Mouse (Mus musculus): Measurements from ENCODE around the gene Dtd2.
A peak's percentile ranks its signal among the peaks of the same experiment; 100 is the strongest.

The Dtd2 gene

GRCm38 (mm10) chr12:52005877-52006632, at the start of gene Dtd2:
Dtd2 (minus strand) TSS chr12:52006501.
- DNase-seq, result peak; percentile 87 to 90

- no peak for DNase-seq
Measured at GRCm38 (mm10) chr12:52049324-52049723, 43.0 kb upstream of the Dtd2 start.

GRCm38 (mm10) chr12:52046371-52046770, 40.1 kb upstream of the Dtd2 start:
- no peak for DNase-seq

DNA sequence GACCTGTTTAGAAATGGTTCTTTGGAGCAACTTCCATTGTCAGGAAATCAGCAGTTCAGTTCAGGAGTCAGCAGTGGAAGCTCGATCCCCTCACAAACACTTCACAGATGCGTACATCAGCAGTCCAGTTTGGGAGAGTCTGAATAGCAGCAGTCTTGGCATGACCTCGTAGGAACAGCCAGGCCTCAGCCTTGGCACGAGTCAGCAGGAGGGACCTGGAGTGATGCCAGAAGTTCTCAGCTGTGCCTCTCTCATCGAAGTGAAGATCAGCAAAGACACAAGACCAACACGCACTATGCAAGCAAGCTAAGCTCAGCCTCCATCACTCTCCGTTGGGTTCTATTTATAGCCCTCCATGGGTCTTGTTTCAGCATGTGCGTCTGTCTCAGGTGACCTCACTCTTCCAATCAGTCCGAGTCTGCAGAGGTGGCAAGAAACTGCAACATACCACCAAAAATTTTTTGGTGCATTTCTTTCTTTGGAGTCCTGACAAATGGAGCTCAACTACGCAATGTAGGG, 36.6 kb upstream of the Dtd2 start:
- no peak for DNase-seq

DNA sequence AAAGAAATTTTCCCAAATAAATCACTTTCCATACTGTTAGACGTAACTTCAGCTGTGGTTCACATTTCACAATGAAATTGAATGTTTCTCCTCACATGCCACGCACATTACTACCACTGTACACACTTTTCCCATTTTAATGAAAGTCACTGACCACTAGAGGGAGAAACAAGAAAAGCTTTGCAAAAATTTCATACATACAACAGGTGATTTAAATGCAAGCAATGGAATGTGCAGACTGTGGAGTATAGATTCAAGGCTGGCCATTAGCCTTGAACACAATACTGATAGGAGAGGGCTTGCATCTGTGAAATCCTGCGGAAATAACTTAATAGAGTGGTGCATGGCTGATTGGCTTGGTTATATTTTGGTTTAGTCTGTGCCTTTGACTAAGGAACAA, 32.1 kb upstream of the Dtd2 start:
- no peak for DNase-seq

DNA sequence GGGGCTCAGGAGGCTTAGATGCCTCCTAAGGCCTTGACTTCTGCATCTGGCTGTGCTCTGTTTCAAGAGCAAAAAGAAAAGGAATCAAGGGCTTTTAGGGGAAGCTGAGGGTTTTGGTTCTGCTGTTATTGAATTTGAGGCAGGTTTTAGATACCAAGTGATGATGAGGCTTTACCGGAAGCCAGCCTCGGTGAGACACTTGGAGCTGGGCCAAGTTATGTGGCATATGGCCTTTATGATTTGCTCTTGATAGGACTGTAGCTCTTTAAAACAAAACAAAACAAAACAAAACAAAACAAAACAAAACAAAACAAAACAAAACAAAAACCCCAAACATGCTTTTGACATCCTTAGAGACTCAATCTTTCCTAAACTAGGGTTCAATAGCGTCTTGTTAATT, 28.7 kb upstream of the Dtd2 start:
- DNase-seq, result no peak

DNA sequence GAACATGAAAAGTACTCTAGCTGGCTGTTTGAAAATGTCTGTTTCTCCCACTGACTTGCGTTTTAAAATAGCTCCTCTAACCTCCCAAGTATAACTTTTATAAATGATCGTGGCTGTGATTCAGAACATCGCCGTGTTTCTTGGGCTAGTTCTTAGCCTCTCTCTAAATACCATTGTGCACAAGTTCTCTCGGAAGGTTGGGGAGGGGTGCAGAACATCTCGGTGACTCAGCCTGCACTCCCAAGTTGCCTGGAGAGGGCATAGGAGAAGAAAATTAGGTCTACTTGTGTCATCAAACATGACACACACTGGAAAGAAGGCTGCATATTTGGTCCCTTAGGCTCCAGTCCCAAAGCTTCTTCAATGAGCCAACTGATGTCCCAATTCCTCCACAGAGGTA, 26.0 kb upstream of the Dtd2 start:
- DNase-seq, result no peak

GRCm38 (mm10) chr12:52027963-52028362, 21.7 kb upstream of the Dtd2 start, which contains the start of gene Gpr33:
Gpr33 (minus strand) TSS chr12:52028063.
- no peak for DNase-seq

- DNase-seq, result no peak
Measured at GRCm38 (mm10) chr12:52014494-52015029, 8.3 kb upstream of the Dtd2 start.

GRCm38 (mm10) chr12:52014044-52014443, 7.7 kb upstream of the Dtd2 start:
- DNase-seq, result peak; percentile 11 to 19

DNA sequence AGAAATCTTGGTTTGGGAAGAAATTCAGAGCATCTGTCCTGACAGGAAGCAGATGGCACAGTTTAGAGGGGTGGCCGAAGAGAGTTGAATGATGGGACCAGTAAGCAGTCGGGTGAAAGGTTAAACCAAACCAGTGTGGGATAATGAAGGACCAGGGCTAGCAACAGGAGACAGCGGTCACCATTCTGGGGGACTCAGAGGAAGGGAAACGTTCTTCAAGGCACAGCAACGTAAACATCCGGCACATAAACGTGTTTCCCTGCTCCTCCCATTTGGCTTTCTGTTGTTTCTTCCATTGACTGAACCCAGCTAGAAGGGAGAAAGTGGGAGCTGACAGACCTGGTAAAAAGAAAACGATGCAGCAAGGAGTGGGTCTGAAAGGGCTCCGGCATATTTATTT, 7.0 kb upstream of the Dtd2 start:
- DNase-seq, result no peak

DNA sequence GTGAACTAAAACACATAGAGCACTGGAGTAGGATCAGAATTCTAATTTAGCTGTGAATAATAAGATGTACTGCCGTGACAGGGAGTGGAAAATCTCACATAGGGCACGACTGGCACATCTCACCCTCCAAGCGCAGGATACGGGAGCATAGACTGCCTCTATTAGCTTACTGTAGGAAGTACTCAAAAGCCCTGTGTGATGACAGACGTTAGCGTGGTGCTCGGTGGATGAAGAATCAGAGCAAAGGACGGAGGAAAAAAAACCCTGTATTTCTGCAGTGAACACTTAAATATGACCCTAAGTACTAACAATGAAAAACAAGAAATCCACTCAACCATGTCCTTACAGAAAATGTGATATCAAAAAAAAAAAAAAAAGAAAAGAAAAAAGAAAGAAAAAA, 5.9 kb upstream of the Dtd2 start:
- DNase-seq, result no peak

GRCm38 (mm10) chr12:52010630-52010961, 4.3 kb upstream of the Dtd2 start:
- no peak for DNase-seq

DNA sequence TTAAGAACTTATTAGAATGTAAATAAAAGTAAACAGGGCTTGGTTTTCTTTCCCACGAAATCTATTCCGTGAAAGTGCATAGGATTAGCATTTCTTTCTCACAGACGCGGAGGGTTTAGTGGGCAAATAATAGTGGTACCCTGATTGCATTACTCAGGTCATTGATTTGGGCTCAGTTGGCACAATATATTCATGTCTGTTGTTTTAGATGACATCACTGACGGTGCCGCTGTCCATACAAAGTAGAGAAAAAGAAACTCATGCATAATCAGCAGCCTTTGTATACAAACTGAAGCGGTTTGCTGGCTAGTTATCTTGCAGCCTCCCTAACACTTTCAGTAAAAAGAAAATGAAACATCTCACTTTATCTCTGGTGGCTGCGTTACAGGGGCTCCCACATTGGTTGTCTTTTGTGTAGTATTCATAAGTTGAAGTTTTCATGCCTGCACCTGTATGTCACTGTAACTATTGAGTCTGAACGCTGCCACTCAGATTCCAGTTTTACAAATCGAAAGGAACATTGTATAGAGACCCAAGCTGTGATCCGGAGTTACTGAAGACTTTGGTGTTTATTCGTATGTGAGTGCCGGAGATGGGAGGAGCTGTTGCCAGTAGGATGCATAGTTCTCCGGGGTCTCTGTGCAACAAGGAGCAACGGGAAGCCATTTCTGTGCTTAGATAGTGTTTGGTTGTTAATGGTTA, 3.8 kb upstream of the Dtd2 start:
- no peak for DNase-seq

- no peak for DNase-seq
Measured at GRCm38 (mm10) chr12:52006633-52006994, 313 bp upstream of the Dtd2 start.

- no peak for DNase-seq
Measured at GRCm38 (mm10) chr12:52002746-52003145, 3.6 kb downstream of the Dtd2 start.

- peak in 1 of 2 experiments; percentile 67 for DNase-seq
Measured at GRCm38 (mm10) chr12:52001544-52001943, 4.8 kb downstream of the Dtd2 start.

DNA sequence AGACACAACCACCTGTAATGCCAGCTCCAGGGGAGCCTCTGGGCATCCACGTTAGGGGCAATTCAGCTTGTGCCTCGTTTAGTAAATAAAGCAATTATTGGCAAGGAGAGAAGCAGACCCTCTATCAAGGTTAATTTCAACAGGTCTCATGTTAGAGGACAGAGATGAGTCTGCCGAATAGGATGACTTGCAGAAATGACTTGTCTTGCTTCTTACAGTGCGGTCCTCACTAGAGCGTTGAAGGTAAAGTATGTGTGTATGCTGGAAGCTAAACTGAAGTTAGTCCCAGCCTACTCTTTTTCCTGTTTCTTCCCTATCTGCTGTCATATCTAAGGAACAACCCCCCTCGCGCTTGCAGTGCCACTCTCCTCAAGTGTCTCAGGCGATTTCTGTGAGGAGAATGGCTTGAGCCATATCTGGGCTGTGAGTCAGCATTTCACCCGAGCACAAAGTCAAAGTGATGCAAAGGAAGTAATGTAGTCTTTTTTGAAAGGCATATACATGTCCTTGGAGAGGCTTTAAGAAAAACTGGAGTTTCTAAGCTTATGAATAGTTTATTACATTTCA, 7.9 kb downstream of the Dtd2 start:
- no peak for DNase-seq

- DNase-seq, result no peak
Measured at GRCm38 (mm10) chr12:51995738-51996536, 10.4 kb downstream of the Dtd2 start.

- DNase-seq, result no peak
Measured at GRCm38 (mm10) chr12:51990629-51991028, 15.7 kb downstream of the Dtd2 start.

DNA sequence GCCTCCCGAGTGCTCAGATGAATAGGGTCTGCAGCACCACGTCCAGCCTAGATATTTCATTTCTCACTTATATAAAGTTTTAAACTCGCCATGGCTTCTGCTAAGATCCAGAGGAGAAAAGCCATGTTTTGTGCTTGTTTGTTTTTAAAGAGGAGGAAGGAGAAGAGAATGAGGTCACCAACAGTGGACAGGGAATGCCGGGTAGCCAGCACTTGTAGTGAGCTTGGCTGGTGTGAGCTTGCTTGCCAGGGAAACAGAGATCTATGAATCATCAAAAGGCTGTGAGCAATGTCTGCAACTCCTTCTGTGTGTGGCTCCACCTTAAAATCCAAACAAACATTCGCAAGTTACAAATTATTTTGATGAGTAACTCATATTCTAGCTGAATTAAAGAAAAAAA, 17.8 kb downstream of the Dtd2 start:
- no peak for DNase-seq

DNA sequence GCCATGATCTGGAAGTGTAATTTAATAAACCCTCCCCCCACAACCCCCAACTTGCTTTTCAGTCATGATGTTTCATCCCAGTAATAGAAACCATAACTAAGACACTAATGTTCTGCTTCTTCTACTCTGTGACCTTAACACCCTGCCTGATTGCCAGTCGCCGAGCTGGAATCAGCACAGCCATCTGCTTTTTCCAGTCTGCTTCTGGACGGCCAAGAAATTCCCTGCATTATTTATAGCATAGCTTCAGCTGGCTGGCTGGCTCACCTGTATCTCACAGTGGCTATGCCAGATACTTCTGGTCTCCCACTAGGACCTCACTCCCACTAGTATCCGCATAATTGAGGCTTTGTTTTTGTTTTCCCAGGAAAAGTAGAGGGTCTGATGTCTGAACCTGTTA, 20.5 kb downstream of the Dtd2 start:
- no peak for DNase-seq

All from lung, adult 18-20 months (tissue).